Mouse (Mus musculus) MEL (cell line): ENCODE data around the gene Sult2b1. TPM values are rescaled to one million over a fixed set of nuclear protein-coding genes. Genes with fewer than 3 reads are reported as not detected.

Experiments used
- DNase-seq: peaks from one replicate; pipeline ENCODE4 v3.0.0; 2011; ENCODE audit warnings: low read depth, low spot score
- H3K27ac ChIP-seq: 2 replicates; pipeline ENCODE4 v1.5.1; 2012; ENCODE audit warnings: low read depth, mild to moderate bottlenecking, control low read depth, low read length, moderate library complexity; ENCODE audit not compliant: control insufficient read depth
- H3K27me3 ChIP-seq, 2 experiments: fragments of 150-350 bp in 1 of 2; sonication (generic) in 1 of 2; 2 replicates each; pipeline ENCODE4 v1.6.1; 2012; ENCODE audit warnings: low read length in 2 of 2, mild to moderate bottlenecking in 2 of 2, improper control_type of control experiment in 1 of 2, moderate library complexity in 1 of 2; ENCODE audit not compliant: insufficient read depth in 2 of 2, control insufficient read depth in 1 of 2
- H3K36me3 ChIP-seq, 2 experiments: 2 replicates each; pipeline ENCODE4 v1.6.1; 2012 to 2014; ENCODE audit warnings: low read length in 2 of 2, improper control_type of control experiment in 1 of 2, inconsistent platforms in 1 of 2, mild to moderate bottlenecking in 1 of 2; ENCODE audit not compliant: insufficient read depth in 2 of 2, control insufficient read depth in 1 of 2
- H3K4me1 ChIP-seq, 2 experiments: fragments of 150-350 bp in 1 of 2; sonication (generic) in 1 of 2; 2 replicates each; pipeline ENCODE4 v1.6.1; 2012; ENCODE audit warnings: low read length in 2 of 2, improper control_type of control experiment in 1 of 2, mild to moderate bottlenecking in 1 of 2; ENCODE audit not compliant: insufficient read depth in 2 of 2, control insufficient read depth in 1 of 2
- H3K4me3 ChIP-seq, 2 experiments: fragments of 150-350 bp in 1 of 2; sonication (generic) in 1 of 2; 2 replicates each; pipeline ENCODE4 v1.5.1; 2012; ENCODE audit warnings: low read depth in 2 of 2, low read length in 2 of 2, mild to moderate bottlenecking in 2 of 2, moderate library complexity in 2 of 2, control low read depth in 1 of 2, improper control_type of control experiment in 1 of 2; ENCODE audit not compliant: control insufficient read depth in 1 of 2, insufficient read depth in 1 of 2
- H3K79me2 ChIP-seq: 2 replicates; pipeline ENCODE4 v1.6.1; 2012; ENCODE audit warnings: mild to moderate bottlenecking, low read length, moderate library complexity; ENCODE audit not compliant: control insufficient read depth, poor library complexity, insufficient read depth
- H3K9ac ChIP-seq: 2 replicates; pipeline ENCODE4 v1.6.1; 2012; ENCODE audit warnings: low read depth, mild to moderate bottlenecking, control low read depth, low read length, moderate library complexity; ENCODE audit not compliant: control insufficient read depth, poor library complexity, severe bottlenecking
- H3K9me3 ChIP-seq: fragments of 150-350 bp; sonication (generic); replicated peaks from 2 replicates; pipeline ENCODE4 v1.6.1; 2012; ENCODE audit warnings: mild to moderate bottlenecking, low read length, improper control_type of control experiment, moderate library complexity; ENCODE audit not compliant: insufficient read depth
- CHD2 ChIP-seq: IDR thresholded peaks from 2 replicates; pipeline ENCODE4 v1.6.1; 2011; ENCODE audit warnings: low read length, improper control_type of control experiment
- E2F4 ChIP-seq: IDR thresholded peaks from 2 replicates; pipeline ENCODE4 v1.6.1; 2011; ENCODE audit warnings: low read depth, low read length, improper control_type of control experiment, borderline replicate concordance
- ELF1 ChIP-seq: IDR thresholded peaks from 2 replicates; pipeline ENCODE4 v1.6.1; 2014; ENCODE audit warnings: low read depth, mild to moderate bottlenecking, inconsistent platforms, low read length, improper control_type of control experiment, moderate library complexity
- EP300 ChIP-seq, 2 experiments: IDR thresholded peaks; 2 replicates each; pipeline ENCODE4 v1.6.1; 2011; ENCODE audit warnings: improper control_type of control experiment in 2 of 2, low read length in 2 of 2, low read depth in 1 of 2, mild to moderate bottlenecking in 1 of 2
- ETS1 ChIP-seq: IDR thresholded peaks from 2 replicates; pipeline ENCODE4 v1.6.1; 2012; ENCODE audit warnings: low read depth, mild to moderate bottlenecking, inconsistent platforms, low read length, improper control_type of control experiment, moderate library complexity
- GABPA ChIP-seq: IDR thresholded peaks from 2 replicates; pipeline ENCODE4 v1.6.1; 2012; ENCODE audit warnings: low read depth, mild to moderate bottlenecking, inconsistent platforms, low read length, improper control_type of control experiment, moderate library complexity
- HCFC1 ChIP-seq: IDR thresholded peaks from 2 replicates; pipeline ENCODE4 v1.6.1; 2012; ENCODE audit warnings: low read depth, mild to moderate bottlenecking, inconsistent platforms, low read length, improper control_type of control experiment, moderate library complexity
- JUND ChIP-seq: IDR thresholded peaks from 2 replicates; pipeline ENCODE4 v1.6.1; 2011; ENCODE audit warnings: low read depth, mild to moderate bottlenecking, improper control_type of control experiment, low read length
- MAZ ChIP-seq: IDR thresholded peaks from 2 replicates; pipeline ENCODE4 v1.6.1; 2012; ENCODE audit warnings: low read depth, mild to moderate bottlenecking, inconsistent platforms, low read length, improper control_type of control experiment
- MEF2A ChIP-seq: IDR thresholded peaks from 2 replicates; pipeline ENCODE4 v1.6.1; 2014; ENCODE audit warnings: low read depth, mild to moderate bottlenecking, inconsistent platforms, low read length, improper control_type of control experiment; ENCODE audit not compliant: poor library complexity, insufficient replicate concordance, severe bottlenecking; ENCODE audit errors: extremely low read depth
- MXI1 ChIP-seq: IDR thresholded peaks from 2 replicates; pipeline ENCODE4 v1.6.1; 2011; ENCODE audit warnings: mild to moderate bottlenecking, low read depth, low read length, improper control_type of control experiment
- MYC ChIP-seq: IDR thresholded peaks from 2 replicates; pipeline ENCODE4 v1.6.1; 2011; ENCODE audit warnings: low read depth, mild to moderate bottlenecking, low read length, improper control_type of control experiment, moderate library complexity
- POLR2A ChIP-seq, 2 experiments: IDR thresholded peaks; 2 replicates each; pipeline ENCODE4 v1.6.1; 2011 to 2012; ENCODE audit warnings: low read length in 2 of 2, mild to moderate bottlenecking in 2 of 2, control low read depth in 1 of 2, improper control_type of control experiment in 1 of 2, low read depth in 1 of 2, moderate library complexity in 1 of 2; ENCODE audit not compliant: control insufficient read depth in 1 of 2, insufficient read depth in 1 of 2, poor library complexity in 1 of 2
- POLR2AphosphoS2 ChIP-seq: IDR thresholded peaks from 2 replicates; pipeline ENCODE4 v1.6.1; 2011; ENCODE audit warnings: low read length, improper control_type of control experiment
- POLR2AphosphoS5 ChIP-seq: IDR thresholded peaks from 2 replicates; pipeline ENCODE4 v1.6.1; 2012; ENCODE audit warnings: low read depth, borderline replicate concordance, mild to moderate bottlenecking, inconsistent platforms, low read length, moderate library complexity, mixed read lengths
- RAD21 ChIP-seq: IDR thresholded peaks from 2 replicates; pipeline ENCODE4 v1.6.1; 2011; ENCODE audit warnings: mild to moderate bottlenecking, low read depth, low read length, improper control_type of control experiment
- SIN3A ChIP-seq: IDR thresholded peaks from 2 replicates; pipeline ENCODE4 v1.6.1; 2012; ENCODE audit warnings: low read length, improper control_type of control experiment, inconsistent platforms
- SMC3 ChIP-seq: IDR thresholded peaks from 2 replicates; pipeline ENCODE4 v1.6.1; 2011; ENCODE audit warnings: low read depth, low read length, improper control_type of control experiment
- TAL1 ChIP-seq: IDR thresholded peaks from 2 replicates; pipeline ENCODE4 v1.6.1; 2012; ENCODE audit warnings: mild to moderate bottlenecking, inconsistent platforms, low read length, moderate library complexity, mixed read lengths
- TBP ChIP-seq: IDR thresholded peaks from 2 replicates; pipeline ENCODE4 v1.8.0; 2011; ENCODE audit warnings: low read depth, low read length, improper control_type of control experiment
- USF2 ChIP-seq, 2 experiments: IDR thresholded peaks; 2 replicates each; pipeline ENCODE4 v1.6.1; 2011 to 2012; ENCODE audit warnings: improper control_type of control experiment in 2 of 2, low read length in 2 of 2, borderline replicate concordance in 1 of 2, inconsistent platforms in 1 of 2, low read depth in 1 of 2, mild to moderate bottlenecking in 1 of 2; ENCODE audit not compliant: insufficient read depth in 1 of 2
- ZKSCAN1 ChIP-seq: IDR thresholded peaks from 2 replicates; pipeline ENCODE4 v1.6.1; 2012; ENCODE audit warnings: low read depth, mild to moderate bottlenecking, inconsistent platforms, low read length, improper control_type of control experiment, moderate library complexity
- ZNF384 ChIP-seq: IDR thresholded peaks from 2 replicates; pipeline ENCODE4 v1.6.1; 2012; ENCODE audit warnings: low read depth, mild to moderate bottlenecking, inconsistent platforms, low read length, improper control_type of control experiment
- polyA plus RNA-seq, 2 experiments: library from polyadenylated mRNA; stranded (reverse) in 1 of 2; unstranded in 1 of 2; fragments of >175 nt in 1 of 2; fragments of >200 nt in 1 of 2; gene quantifications; 2 replicates each; pipeline versions ENCODE4 v1.2.1 to v1.2.4; 2012; ENCODE audit warnings: low replicate concordance in 2 of 2, low read depth in 1 of 2; ENCODE audit not compliant: insufficient read length in 2 of 2, insufficient read depth in 1 of 2, missing spikeins in 1 of 2
- total RNA-seq: library from RNA; depleted of rRNA; stranded (reverse); fragments of 300-350 nt; gene quantifications from 2 replicates; pipeline ENCODE4 v1.2.3, GENCODE M21; 2012

The Sult2b1 gene
- total and polyA plus RNA-seq, 3 experiments: 0.08 to 0.47 TPM; not detected in 1

DNA sequence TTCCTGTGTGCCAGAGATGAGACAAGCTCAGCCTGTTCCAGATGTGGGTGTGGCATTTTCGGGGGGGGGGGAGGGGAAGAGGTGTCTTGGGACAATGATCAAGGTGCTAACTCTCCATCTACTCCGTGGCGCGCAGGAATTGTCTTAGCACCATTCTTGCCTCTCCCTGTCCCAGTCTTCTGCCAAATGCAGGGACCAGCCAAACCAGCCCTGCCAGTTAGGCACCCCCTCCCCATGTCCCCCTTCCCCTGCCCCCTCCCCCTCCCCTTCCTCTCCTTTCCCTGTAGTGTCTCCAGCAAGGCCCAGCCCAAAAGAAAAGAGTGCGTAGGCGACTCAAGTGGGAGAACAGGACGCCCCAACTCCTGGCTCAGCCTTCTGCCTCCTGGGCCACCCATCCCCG is 17.7 kb downstream of the Sult2b1 start:
- no peaks in the 10 kb centered on the region for H3K79me2 ChIP-seq
- H3K9me3 ChIP-seq: no peaks in the 10 kb centered on the region
- TF ChIP-seq ZNF384: no peak
- TF ChIP-seq HCFC1: no peak
- no peak for TF ChIP-seq GABPA
- no peak for TF ChIP-seq TAL1
- no peak for TF ChIP-seq EP300 (IDR thresholded peaks at IDR 0.05; ENCODE audit: low read depth in 1 of 2, low read length in 2 of 2)
- no peak for TF ChIP-seq TBP
- no peak for TF ChIP-seq POLR2AphosphoS2
- TF ChIP-seq SMC3: no peak
- no peak for TF ChIP-seq SIN3A
- no peak for TF ChIP-seq MAZ
- no peak for TF ChIP-seq ELF1
- no peak for TF ChIP-seq POLR2A (IDR thresholded peaks at IDR 0.05; ENCODE audit: control insufficient read depth in 1 of 2, insufficient read depth in 1 of 2, low read depth in 1 of 2, low read length in 2 of 2, poor library complexity in 1 of 2)
- no peak for TF ChIP-seq USF2 (IDR thresholded peaks at IDR 0.05; ENCODE audit: borderline replicate concordance in 1 of 2, insufficient read depth in 1 of 2, low read depth in 1 of 2, low read length in 2 of 2)
- no peak for TF ChIP-seq E2F4
- TF ChIP-seq ZKSCAN1: no peak
- no peak for TF ChIP-seq ETS1
- no peak for TF ChIP-seq CHD2
- no peak for DNase-seq
- H3K9ac ChIP-seq: no peak overlapping the region
- peaks cover 2 to 3% of the 10 kb centered on the region in 2 experiments; a peak in 3 of 4 replicates for H3K27me3 ChIP-seq
- no peaks in the 10 kb centered on the region for H3K4me1 ChIP-seq
- no peak overlapping the region for H3K4me3 ChIP-seq
- H3K36me3 ChIP-seq: no peaks in the 10 kb centered on the region
- H3K27ac ChIP-seq: no peak overlapping the region

DNA sequence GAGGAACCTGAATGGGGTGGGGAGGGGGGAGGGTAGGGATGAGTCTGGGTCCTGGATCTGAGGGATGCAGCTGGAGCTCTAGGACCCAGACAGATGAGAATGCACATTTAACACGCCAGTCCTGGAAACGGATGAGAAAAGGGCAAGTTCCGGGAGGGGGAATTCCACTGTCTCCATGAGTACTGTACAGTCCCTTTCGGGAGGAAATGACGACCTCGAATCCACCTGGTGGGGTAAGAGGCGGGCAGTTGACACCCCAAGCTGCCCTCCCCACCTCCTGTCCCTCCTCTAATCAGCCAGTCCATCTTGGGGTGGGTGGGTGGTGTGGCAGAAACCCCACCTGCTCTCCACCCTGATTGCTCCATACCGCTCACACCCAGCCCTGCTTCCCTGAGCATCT is 18.5 kb downstream of the Sult2b1 start:
- Histone ChIP-seq H3K79me2 (no peaks in the 10 kb centered on the region), H3K27me3 (no peaks in the 10 kb centered on the region; a peak in 1 of 4 replicates), H3K9ac (no peak overlapping the region), H3K9me3 (no peaks in the 10 kb centered on the region), H3K4me1 (no peaks in the 10 kb centered on the region), H3K27ac (no peak overlapping the region)
- DNase-seq: no peak
- TF ChIP-seq CHD2 (no peak), MXI1 (no peak), SIN3A (no peak), POLR2AphosphoS5 (no peak), ZKSCAN1 (no peak), MEF2A (no peak), ZNF384 (no peak), TAL1 (no peak), RAD21 (no peak), MYC (no peak), POLR2AphosphoS2 (no peak), JUND (no peak)
- TF ChIP-seq, all 39 proteins: peak for 0
- H3K36me3 ChIP-seq: no peaks in the 10 kb centered on the region
- no peak overlapping the region for H3K4me3 ChIP-seq
